Mouse (Mus musculus): Measurements from ENCODE around the gene Syce1l.

Gene Syce1l

DNA sequence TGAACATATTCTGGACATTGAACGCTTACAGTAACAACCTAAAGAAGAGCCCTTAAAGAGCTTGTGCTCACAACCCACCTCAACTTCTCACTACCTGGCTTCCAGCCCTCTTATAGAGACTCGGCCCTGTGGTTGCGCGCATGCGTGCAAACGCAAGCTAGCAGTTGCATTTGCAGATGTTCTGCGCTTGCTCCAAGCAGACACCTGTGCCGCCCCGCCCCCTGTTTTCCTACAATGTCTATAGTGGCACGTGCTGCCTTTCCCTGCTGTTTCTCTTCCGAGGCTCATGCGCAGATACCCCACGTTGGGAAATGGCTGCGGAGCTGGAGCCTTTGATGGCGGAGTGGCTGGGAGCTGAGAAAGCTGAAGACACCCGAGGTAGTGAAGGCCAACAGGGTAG is at the start of gene Syce1l:
Syce1l (plus strand) TSS at position 288 of the 400 bp plus-strand sequence.
- in situ Hi-C loops (cut with MboI, MseI): loop anchor here in 1 of 2 experiments (25.0 kb wide), 2 partner anchors 1781 to 1931 kb away; partner anchors contain the start of gene Cfdp1

DNA sequence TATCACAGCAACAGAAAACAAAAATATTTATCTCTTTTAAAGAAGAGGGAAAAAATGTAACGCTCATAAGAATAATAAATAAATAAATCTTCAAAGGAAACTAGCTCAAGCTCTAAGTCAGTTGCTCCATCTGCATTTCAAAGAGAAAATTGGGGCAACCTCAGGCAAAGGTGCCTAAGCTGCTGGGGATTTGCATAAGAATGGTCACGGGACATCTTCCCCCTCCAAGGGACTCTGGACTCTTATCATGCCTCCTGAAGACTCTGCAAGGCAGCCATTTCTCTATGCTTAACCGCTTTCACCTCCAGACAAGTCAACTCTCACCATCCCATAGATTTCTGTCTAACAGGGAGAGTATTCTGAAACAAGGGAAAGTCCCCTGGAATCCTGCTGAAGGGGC is 44.6 kb upstream of the Syce1l start:
- in situ Hi-C loops (cut with MboI, MseI): loop anchor here in 1 of 2 experiments (10.0 kb wide), 1 partner anchor 206 kb away; no protein-coding TSS in a partner anchor

DNA sequence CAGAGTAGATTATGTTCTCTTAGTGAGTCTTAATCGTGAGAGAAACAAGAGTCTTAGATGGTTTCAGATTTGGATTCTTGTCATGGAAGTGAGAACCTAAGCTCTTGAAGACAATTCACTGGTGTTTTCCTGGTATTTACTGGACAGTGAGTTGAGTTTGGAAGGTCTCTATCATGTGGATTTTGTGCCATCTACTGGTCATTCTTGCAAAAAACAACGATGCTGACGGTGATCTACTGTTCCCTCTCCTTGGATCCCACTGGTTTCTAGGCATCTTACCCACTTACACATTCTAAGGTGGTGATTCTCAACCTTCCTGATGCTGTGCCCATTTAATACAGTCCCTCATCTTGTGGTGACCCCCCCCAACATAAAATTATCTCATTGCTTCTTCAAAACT is 10.4 kb upstream of the Syce1l start:
- in situ Hi-C loops (cut with MboI, MseI): loop anchor here (5.0 to 25.0 kb wide), 5 partner anchors 722 to 1920 kb away; partner anchors contain the start of genes Cfdp1 (in 1 of the 2) and Wwox (in 1 of the 2)

- in situ Hi-C loops (cut with MboI, MseI): loop anchor here (5.0 to 25.0 kb wide), 5 partner anchors 721 to 1922 kb away; partner anchors contain the start of genes Cfdp1 (in 1 of the 2) and Wwox (in 1 of the 2)
Measured at GRCm38 (mm10) chr8:113634161-113634560, 8.9 kb upstream of the Syce1l start.

DNA sequence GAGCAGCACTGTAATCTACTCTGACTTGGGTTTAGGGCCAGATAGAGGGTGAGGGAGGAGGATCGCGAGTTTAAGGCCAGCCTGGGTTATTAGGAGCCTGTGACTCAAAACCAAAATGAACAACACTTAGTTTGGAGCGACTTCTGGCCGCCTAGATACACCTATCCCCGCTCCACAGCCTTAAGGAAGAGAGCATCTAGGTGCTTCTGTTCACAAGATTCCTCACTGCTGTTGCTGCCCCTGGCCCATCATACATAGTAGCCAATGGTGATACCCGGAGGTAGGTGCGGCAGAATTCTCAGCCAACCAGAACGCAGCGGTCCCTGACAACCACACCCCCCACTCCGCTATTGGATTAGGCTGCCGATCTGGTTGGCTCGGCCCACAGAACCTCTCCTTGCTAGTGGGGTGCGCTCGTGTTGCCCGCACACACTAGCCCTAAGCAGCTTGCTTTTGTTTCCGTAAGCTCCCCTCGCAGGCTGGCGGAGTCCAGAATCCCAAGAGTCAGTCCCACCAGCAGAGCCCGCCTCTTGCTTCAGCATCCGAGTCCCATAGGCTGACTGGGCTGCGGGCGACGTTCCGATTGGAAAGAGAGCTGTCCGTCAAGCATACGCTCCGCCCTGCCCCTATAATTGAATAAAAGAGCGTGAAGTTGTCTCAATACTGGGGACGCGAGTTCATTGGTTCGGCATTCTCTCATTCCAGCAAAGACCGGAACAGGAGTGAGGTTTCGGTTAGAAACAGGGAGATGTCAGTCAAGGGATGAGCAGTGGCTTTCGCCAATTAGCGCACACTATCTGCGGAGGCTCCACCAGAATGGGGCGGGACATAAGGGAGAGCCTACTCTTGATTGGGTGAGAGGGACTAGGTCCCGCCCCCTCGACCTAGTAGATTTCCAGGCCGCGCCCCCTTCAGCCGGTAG is 8.1 kb upstream of the Syce1l start, which contains the start of gene Mon1b:
Mon1b (plus strand) TSS at position 918 of the 922 bp plus-strand sequence.
- in situ Hi-C loops (cut with MboI, MseI): loop anchor here (5.0 to 25.0 kb wide), 6 partner anchors 497 to 1923 kb away; partner anchors contain the start of genes Cfdp1 (in 1 of the 2), Nudt7 (in 1 of the 2) and Wwox (in 1 of the 2)

- in situ Hi-C loops (cut with MboI, MseI): loop anchor here (5.0 to 25.0 kb wide), 6 partner anchors 497 to 1923 kb away; partner anchors contain the start of genes Cfdp1 (in 1 of the 2), Nudt7 (in 1 of the 2) and Wwox (in 1 of the 2)
Measured at GRCm38 (mm10) chr8:113635592-113636279, 7.3 kb upstream of the Syce1l start.

- in situ Hi-C loops (cut with MboI, MseI): loop anchor here (5.0 to 25.0 kb wide), 6 partner anchors 496 to 1924 kb away; partner anchors contain the start of genes Cfdp1 (in 1 of the 2), Nudt7 (in 1 of the 2) and Wwox (in 1 of the 2)
Measured at GRCm38 (mm10) chr8:113636280-113636628, 6.8 kb upstream of the Syce1l start.

DNA sequence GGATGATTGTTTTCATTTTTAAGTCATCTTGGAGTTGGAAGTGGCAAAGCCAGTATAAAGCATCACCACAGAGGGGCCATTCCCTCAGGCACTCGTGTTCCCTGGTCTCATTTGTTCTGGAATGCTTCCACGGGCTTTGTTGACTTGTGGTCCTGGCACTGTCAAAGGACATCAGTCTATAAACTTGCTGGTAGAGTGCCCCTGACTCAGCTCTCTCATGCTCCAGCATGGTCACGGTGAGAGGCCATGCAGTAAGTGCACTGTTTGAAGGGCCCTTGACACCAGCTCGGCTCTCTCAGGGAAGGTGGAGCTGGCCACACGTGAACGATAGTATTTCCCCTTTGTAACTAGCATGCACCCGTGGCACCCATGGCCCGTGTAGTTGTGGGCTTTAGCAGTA is 2.7 kb upstream of the Syce1l start:
- in situ Hi-C loops (cut with MboI, MseI): loop anchor here in 1 of 2 experiments (25.0 kb wide), 2 partner anchors 1778 to 1928 kb away; partner anchors contain the start of gene Cfdp1

GRCm38 (mm10) chr8:113643479-113644210 is 632 bp downstream of the Syce1l start:
- in situ Hi-C loops (cut with MboI, MseI): loop anchor here in 1 of 2 experiments (25.0 kb wide), 2 partner anchors 1781 to 1931 kb away; partner anchors contain the start of gene Cfdp1

- in situ Hi-C loops (cut with MboI, MseI): loop anchor here in 1 of 2 experiments (25.0 kb wide), 2 partner anchors 1783 to 1933 kb away; partner anchors contain the start of gene Cfdp1
Measured at GRCm38 (mm10) chr8:113645220-113645619, 2.2 kb downstream of the Syce1l start.

DNA sequence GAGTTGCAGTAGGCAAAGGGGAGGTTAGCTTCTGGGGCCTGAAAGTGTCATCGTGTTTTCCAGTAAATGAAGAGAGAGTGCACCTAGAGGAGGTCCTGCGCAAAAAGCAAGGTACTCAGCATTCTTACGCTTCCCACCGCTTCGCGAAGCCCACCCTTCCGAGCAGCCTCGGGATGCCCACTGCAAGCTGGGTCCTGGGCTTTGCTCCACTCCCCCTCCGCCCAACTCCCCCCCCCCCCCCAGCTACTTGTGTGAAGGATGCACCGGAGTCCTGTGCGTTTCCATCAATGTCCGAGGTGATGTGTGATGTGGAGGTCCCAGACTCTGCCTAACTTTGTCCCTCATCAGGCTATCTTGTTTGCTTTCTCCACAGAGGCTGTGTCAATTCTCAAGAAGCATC is 9.4 kb downstream of the Syce1l start:
- in situ Hi-C loops (cut with MboI, MseI): loop anchor here (10.0 kb wide), 3 partner anchors 712 to 1402 kb away; partner anchors contain the start of gene Wwox (in 1 of the 2)

- in situ Hi-C loops (cut with MboI, MseI): loop anchor here (10.0 kb wide), 3 partner anchors 712 to 1402 kb away; partner anchors contain the start of gene Wwox (in 1 of the 2)
Measured at GRCm38 (mm10) chr8:113653151-113653550, 10.1 kb downstream of the Syce1l start.

- in situ Hi-C loops (cut with MboI, MseI): loop anchor here (10.0 kb wide), 3 partner anchors 709 to 1399 kb away; partner anchors contain the start of gene Wwox (in 1 of the 2)
Measured at GRCm38 (mm10) chr8:113656154-113656553, 13.1 kb downstream of the Syce1l start.

DNA sequence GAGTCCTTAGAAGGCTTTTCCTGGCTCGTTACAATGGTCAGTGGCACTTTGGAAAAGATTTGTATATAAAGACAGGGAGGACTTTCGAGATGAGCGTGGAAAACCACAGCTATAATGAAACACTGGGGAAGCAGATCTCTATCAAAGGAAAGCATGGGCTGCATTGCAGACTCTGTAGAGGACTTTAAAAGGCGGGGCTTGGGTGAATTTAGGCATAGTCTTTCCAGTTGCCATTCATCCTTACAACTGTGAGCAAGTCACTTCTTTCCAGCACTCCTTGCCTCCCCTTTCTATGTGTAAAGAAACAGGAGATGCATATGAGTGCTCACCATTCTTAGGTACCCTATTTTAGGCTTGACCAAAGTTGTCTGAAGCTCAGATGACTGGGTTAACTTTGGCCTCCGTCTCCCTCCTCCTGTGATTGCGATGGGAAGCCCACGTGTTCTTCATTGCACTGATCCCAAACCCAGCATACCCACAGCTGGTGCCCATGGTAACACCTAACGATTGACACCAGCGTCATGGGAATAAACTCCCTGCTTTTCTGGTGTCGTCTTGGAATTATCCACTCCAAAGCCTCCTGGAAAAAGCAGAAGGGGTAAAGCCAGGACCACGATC is 13.8 kb downstream of the Syce1l start:
- in situ Hi-C loops (cut with MboI, MseI): loop anchor here (10.0 kb wide), 3 partner anchors 708 to 1398 kb away; partner anchors contain the start of gene Wwox (in 1 of the 2)

GRCm38 (mm10) chr8:113660128-113660527 is 17.1 kb downstream of the Syce1l start:
- in situ Hi-C loops (cut with MboI, MseI): no loop called here

- in situ Hi-C loops (cut with MboI, MseI): no loop called here
Measured at GRCm38 (mm10) chr8:113664544-113664943, 21.5 kb downstream of the Syce1l start.

DNA sequence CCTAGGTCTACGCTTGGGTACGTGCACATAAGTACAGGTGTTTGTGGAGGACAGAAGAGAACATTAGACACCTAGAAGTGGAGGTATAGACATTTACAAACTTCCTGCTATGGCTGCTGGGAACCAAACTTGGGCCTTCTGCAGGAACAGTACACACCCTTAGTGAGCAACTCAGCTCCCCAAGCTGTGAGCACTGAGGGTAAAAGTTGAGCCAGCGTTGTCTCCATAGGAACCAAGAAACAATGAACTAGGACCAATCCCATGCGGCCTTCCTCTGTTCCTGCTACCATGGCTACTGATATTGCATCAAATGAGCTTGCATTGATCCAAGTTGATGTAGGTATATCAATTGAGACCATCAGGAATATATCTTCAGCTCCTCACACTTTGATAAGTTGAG is 22.0 kb downstream of the Syce1l start:
- in situ Hi-C loops (cut with MboI, MseI): loop anchor here (5.0 kb wide), 1 partner anchor 317 kb away; no protein-coding TSS in a partner anchor

DNA sequence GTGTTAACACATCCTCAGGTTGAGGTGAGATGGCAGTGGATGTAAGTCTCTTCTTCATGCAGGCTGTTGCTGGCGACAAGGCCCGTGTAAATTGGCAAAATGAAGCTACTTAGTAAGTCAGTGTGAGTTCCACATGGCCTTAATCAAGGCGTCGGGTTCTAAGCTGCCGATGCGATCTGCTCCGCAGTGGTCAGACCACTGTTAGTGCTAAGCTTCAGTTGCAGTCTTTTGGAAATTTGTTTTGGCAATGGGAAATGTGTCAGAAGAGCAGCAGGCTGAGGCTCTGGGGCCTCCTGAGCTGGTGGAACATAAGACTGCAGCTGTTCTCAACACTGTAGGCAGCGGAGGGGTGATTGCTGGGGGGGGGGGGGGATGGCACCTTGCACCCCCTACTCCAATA is 22.9 kb downstream of the Syce1l start:
- in situ Hi-C loops (cut with MboI, MseI): loop anchor here (5.0 kb wide), 1 partner anchor 316 kb away; no protein-coding TSS in a partner anchor

DNA sequence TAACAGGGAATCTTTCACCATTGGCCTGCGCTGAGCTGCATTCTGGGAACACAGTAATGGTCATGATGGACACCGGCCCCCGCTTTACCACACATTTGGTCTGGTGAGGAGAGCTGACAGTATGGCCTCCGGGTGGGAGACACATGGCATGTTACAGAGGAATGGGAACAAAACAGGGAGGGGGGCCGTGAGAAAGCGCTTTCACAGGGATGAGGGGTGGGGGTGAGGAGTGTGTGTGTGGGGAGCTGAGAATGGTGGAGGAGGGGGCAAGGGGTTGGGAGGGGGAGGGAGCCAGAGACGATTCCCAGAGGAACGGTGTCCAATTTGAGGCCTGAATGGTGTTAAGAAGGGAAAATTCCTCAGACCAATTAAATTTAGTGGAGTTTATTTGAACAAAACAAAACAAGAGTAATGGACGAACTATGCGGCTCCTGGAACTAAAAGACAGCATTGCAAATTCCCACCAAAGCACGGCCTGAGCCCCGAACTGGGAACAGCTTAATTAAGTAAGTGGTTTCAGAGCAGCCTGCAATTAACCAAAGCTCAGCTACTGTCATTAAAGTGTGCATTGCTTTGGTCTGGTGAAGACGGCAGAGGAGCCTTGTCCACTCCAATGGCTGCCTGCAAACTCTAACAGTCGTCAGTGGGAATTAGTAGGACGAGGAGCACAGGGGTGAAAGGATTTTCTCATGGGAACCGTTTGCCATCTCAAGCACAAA is 23.9 kb downstream of the Syce1l start:
- in situ Hi-C loops (cut with MboI, MseI): loop anchor here (5.0 kb wide), 1 partner anchor 315 kb away; no protein-coding TSS in a partner anchor

All from T-helper 17 cell (primary cell).